Mouse (Mus musculus): Measurements from ENCODE around the gene Rasa1. TPM values are rescaled to one million over a fixed set of nuclear protein-coding genes. Genes with fewer than 3 reads are reported as not detected.

Rasa1 gene
- total and polyA plus RNA-seq, 3 experiments = 14.3 to 35.1 (median 34.5) TPM

DNA sequence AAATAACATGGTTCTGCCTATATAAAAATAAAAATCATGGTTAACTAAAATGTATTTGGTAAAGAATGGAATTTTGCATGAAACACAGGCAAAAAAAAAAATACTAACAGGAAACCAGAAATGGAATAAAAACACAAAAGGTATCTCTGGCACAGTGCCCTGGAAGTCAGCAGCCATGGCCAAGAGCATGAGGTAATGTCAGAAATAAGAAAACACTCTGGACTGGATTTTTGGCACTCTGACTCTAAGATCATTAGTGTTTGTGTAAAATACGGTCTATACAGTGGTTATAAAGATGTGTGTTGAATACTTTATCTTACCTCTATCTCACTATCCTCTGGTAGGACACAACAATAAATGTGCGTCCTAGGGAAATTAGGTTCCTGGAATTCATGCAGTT, 22.6 kb upstream of the Rasa1 start:
- Histone ChIP-seq H3K4me3 (replicated peaks in 1 of 3; ENCODE audit: low read depth in 2 of 3, low read length in 2 of 3, poor library complexity in 1 of 3) (no peak overlapping the region), H3K4me2 (ENCODE audit: insufficient read depth, low read depth, poor library complexity, severe bottlenecking) (no peak overlapping the region), H3K36me3 (replicated peaks in 1 of 2; ENCODE audit: control insufficient read depth in 1 of 2, insufficient read depth in 1 of 2, low read length in 1 of 2) (no peaks in the 10 kb centered on the region), H3K4me1 (ENCODE audit: control insufficient read depth in 1 of 2, insufficient read depth in 2 of 2) (no peaks in the 10 kb centered on the region), H3K27me3 (replicated peaks) (no peaks in the 10 kb centered on the region), H3K79me2 (replicated peaks; ENCODE audit: control insufficient read depth, extremely low read depth, insufficient read depth, poor library complexity, severe bottlenecking) (no peaks in the 10 kb centered on the region), H3K9me3 (replicated peaks; ENCODE audit: low read length) (no peaks in the 10 kb centered on the region), H3K27ac (ENCODE audit: insufficient read depth, low read depth) (no peak overlapping the region), H3K9ac (ENCODE audit: insufficient read depth, low read depth) (no peak overlapping the region)
- dilution Hi-C loops (cut with MboI; ENCODE audit: extremely low pct_ligation_motif_present, extremely low pct_unique_long_range_greater_than_20kb, low sequenced_read_pairs) (no loop called here), in situ Hi-C loops (cut with MboI; ENCODE audit: low pct_ligation_motif_present, low pct_unique_long_range_greater_than_20kb, low sequenced_read_pairs) (no loop called here)
- no peak for DNase-seq (ENCODE audit: extremely low read depth)
- TF ChIP-seq HCFC1 (IDR thresholded peaks at IDR 0.05; ENCODE audit: low read depth, low read length) = no peak
- TF ChIP-seq MAX (IDR thresholded peaks at IDR 0.05; ENCODE audit: low read length) = no peak
- no peak for TF ChIP-seq JUN (IDR thresholded peaks at IDR 0.05; ENCODE audit: insufficient read depth, low read depth, low read length)
- no peak for TF ChIP-seq MXI1 (IDR thresholded peaks at IDR 0.05; ENCODE audit: low read depth, low read length)
- no peak for TF ChIP-seq MAZ (IDR thresholded peaks at IDR 0.05; ENCODE audit: low read depth, low read length)
- TF ChIP-seq NRF1 (IDR thresholded peaks at IDR 0.05; ENCODE audit: low read depth, low read length) = no peak

DNA sequence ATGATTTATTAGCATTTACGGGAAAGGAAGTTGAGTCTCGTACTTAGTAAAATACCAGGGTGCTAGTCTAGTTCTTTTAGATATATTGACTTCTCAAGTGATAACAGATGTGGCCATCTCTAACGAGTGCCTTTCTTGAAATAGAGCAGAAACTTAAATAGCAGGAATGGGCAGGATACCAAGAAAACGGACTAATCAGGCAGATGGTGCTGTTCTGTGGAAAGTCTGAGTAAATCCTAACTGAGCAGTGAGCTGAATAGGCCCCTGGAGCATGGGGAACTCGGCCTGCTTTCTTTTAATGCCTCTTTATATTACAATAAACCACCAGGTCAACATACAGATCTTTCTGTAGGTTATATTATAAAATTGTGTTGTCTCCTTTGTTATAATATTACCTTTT, 22.0 kb upstream of the Rasa1 start:
- in situ Hi-C loops (cut with MboI; ENCODE audit: low pct_ligation_motif_present, low pct_unique_long_range_greater_than_20kb, low sequenced_read_pairs) = no loop called here
- no peak for DNase-seq (ENCODE audit: extremely low read depth)
- dilution Hi-C loops (cut with MboI; ENCODE audit: extremely low pct_ligation_motif_present, extremely low pct_unique_long_range_greater_than_20kb, low sequenced_read_pairs) = no loop called here
- H3K9me3 ChIP-seq (replicated peaks; ENCODE audit: low read length) = no peaks in the 10 kb centered on the region
- no peaks in the 10 kb centered on the region for H3K27me3 ChIP-seq (replicated peaks)
- H3K79me2 ChIP-seq (replicated peaks; ENCODE audit: control insufficient read depth, extremely low read depth, insufficient read depth, poor library complexity, severe bottlenecking) = no peaks in the 10 kb centered on the region
- H3K4me1 ChIP-seq (ENCODE audit: control insufficient read depth in 1 of 2, insufficient read depth in 2 of 2) = no peaks in the 10 kb centered on the region
- TF ChIP-seq CTCF (conservative IDR thresholded peaks at IDR 0.05 in 1 of 2, IDR thresholded peaks at IDR 0.05 in 1 of 2; ENCODE audit: low read depth in 2 of 2, low read length in 2 of 2) (no peak), MAFK (IDR thresholded peaks at IDR 0.05; ENCODE audit: insufficient replicate concordance, low read length) (no peak), NRF1 (IDR thresholded peaks at IDR 0.05; ENCODE audit: low read depth, low read length) (no peak), MXI1 (IDR thresholded peaks at IDR 0.05; ENCODE audit: low read depth, low read length) (no peak), JUND (conservative IDR thresholded peaks at IDR 0.05; ENCODE audit: low read depth, low read length) (no peak), ZKSCAN1 (IDR thresholded peaks at IDR 0.05; ENCODE audit: borderline replicate concordance, low read depth, low read length) (no peak)
- H3K9ac ChIP-seq (ENCODE audit: insufficient read depth, low read depth) = no peak overlapping the region
- H3K36me3 ChIP-seq (replicated peaks in 1 of 2; ENCODE audit: control insufficient read depth in 1 of 2, insufficient read depth in 1 of 2, low read length in 1 of 2) = no peaks in the 10 kb centered on the region
- H3K4me3 ChIP-seq (replicated peaks in 1 of 3; ENCODE audit: low read depth in 2 of 3, low read length in 2 of 3, poor library complexity in 1 of 3) = no peak overlapping the region
- H3K27ac ChIP-seq (ENCODE audit: insufficient read depth, low read depth) = no peak overlapping the region
- H3K4me2 ChIP-seq (ENCODE audit: insufficient read depth, low read depth, poor library complexity, severe bottlenecking) = no peak overlapping the region

DNA sequence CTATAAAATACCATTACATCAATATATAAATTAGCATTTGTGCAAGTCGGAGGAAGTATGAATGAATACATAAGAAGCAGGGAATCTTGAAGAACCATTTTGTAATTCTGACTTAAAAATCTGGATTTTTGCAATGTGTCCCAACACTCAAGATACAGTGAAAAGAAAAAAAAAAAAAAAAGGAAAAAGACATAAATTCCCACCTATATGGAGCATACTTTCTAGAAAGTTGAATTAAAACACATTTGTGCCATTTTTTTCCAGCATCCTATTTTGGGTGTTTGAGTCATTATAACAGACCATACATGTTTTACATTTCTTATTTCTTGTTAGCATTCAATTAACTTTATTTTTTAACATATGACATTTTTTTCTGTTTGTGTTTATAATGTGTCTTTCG, 21.6 kb upstream of the Rasa1 start:
- no peak overlapping the region for H3K27ac ChIP-seq (ENCODE audit: insufficient read depth, low read depth)
- H3K4me2 ChIP-seq (ENCODE audit: insufficient read depth, low read depth, poor library complexity, severe bottlenecking) = no peak overlapping the region
- H3K4me1 ChIP-seq (ENCODE audit: control insufficient read depth in 1 of 2, insufficient read depth in 2 of 2) = no peaks in the 10 kb centered on the region
- no peak overlapping the region for H3K4me3 ChIP-seq (replicated peaks in 1 of 3; ENCODE audit: low read depth in 2 of 3, low read length in 2 of 3, poor library complexity in 1 of 3)
- H3K36me3 ChIP-seq (replicated peaks in 1 of 2; ENCODE audit: control insufficient read depth in 1 of 2, insufficient read depth in 1 of 2, low read length in 1 of 2) = no peaks in the 10 kb centered on the region
- in situ Hi-C loops (cut with MboI; ENCODE audit: low pct_ligation_motif_present, low pct_unique_long_range_greater_than_20kb, low sequenced_read_pairs) (no loop called here), dilution Hi-C loops (cut with MboI; ENCODE audit: extremely low pct_ligation_motif_present, extremely low pct_unique_long_range_greater_than_20kb, low sequenced_read_pairs) (no loop called here)
- H3K9ac ChIP-seq (ENCODE audit: insufficient read depth, low read depth) = no peak overlapping the region
- H3K27me3 ChIP-seq (replicated peaks) = no peaks in the 10 kb centered on the region
- no peak for DNase-seq (ENCODE audit: extremely low read depth)
- H3K9me3 ChIP-seq (replicated peaks; ENCODE audit: low read length) = no peaks in the 10 kb centered on the region
- H3K79me2 ChIP-seq (replicated peaks; ENCODE audit: control insufficient read depth, extremely low read depth, insufficient read depth, poor library complexity, severe bottlenecking) = no peaks in the 10 kb centered on the region
- TF ChIP-seq KAT2A (IDR thresholded peaks at IDR 0.05; ENCODE audit: insufficient replicate concordance, low read length) = no peak
- TF ChIP-seq ETS1 (conservative IDR thresholded peaks at IDR 0.05; ENCODE audit: low read depth, low read length) = no peak
- no peak for TF ChIP-seq PAX5 (IDR thresholded peaks at IDR 0.05; ENCODE audit: low read length)
- no peak for TF ChIP-seq UBTF (IDR thresholded peaks at IDR 0.05; ENCODE audit: low read depth, low read length)
- no peak for TF ChIP-seq HCFC1 (IDR thresholded peaks at IDR 0.05; ENCODE audit: low read depth, low read length)
- no peak for TF ChIP-seq MYC (IDR thresholded peaks at IDR 0.05; ENCODE audit: low read depth, low read length)
- no peak for TF ChIP-seq JUND (conservative IDR thresholded peaks at IDR 0.05; ENCODE audit: low read depth, low read length)
- TF ChIP-seq SMC3 (IDR thresholded peaks at IDR 0.05; ENCODE audit: low read depth, low read length) = no peak
- no peak for TF ChIP-seq ZC3H11A (IDR thresholded peaks at IDR 0.05; ENCODE audit: low read depth, low read length)
- TF ChIP-seq CHD2 (IDR thresholded peaks at IDR 0.05; ENCODE audit: low read length) = no peak
- TF ChIP-seq USF1 (IDR thresholded peaks at IDR 0.05; ENCODE audit: low read depth, low read length) = no peak
- no peak for TF ChIP-seq ZNF384 (IDR thresholded peaks at IDR 0.05; ENCODE audit: low read depth, low read length)
- no peak for TF ChIP-seq MAX (IDR thresholded peaks at IDR 0.05; ENCODE audit: low read length)
